Mouse (Mus musculus): ENCODE results near the gene Serpini1.

DNA sequence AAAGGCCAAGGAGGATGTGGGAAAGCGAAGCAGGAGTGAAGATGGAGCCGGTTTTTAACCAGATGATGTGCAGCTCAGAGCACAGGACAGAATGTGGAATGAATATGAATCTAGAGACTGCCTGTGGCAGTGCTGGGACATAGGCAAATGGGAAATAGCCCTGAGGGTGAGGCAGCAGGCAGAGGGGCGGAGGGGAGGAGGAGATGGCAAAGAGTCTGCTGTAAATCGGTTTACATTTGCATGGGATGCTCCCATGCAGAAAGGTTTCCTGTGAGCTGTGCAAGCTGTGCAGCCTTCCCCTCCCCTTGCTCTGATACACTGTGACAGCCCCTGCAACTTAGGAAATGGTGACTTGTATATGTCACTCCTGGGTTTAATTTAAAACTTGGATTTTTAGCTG is 76.3 kb downstream of the Serpini1 start:
- no peak for TF ChIP-seq FLI1 (IDR thresholded peaks at IDR 0.05; ENCODE audit: low read length)
- no peak for TF ChIP-seq GATA1 (IDR thresholded peaks at IDR 0.05; ENCODE audit: borderline replicate concordance, low read length)
